Mouse (Mus musculus) liver, adult 2 months (tissue): ENCODE results near the gene Atp7b. TPM values are rescaled to one million over a fixed set of nuclear protein-coding genes. Genes with fewer than 3 reads are reported as not detected.

Source experiments
- DNase-seq: peaks from one replicate; pipeline ENCODE4 v3.0.0-alpha.2; 2011; ENCODE audit warnings: low read depth, low spot score; ENCODE audit errors: extremely low read depth
- H3K27ac ChIP-seq: fragments of 200-500 bp; replicated peaks from 2 replicates; pipeline ENCODE4 v1.5.1; 2012; ENCODE audit warnings: low read depth, mild to moderate bottlenecking, control low read depth, inconsistent platforms, low read length; ENCODE audit not compliant: insufficient read depth
- H3K27me3 ChIP-seq: fragments of 200-500 bp; 2 replicates; pipeline ENCODE4 v1.6.1; 2012; ENCODE audit warnings: mild to moderate bottlenecking, moderate library complexity, low read length, inconsistent platforms; ENCODE audit not compliant: control insufficient read depth, insufficient read depth
- H3K36me3 ChIP-seq: fragments of 200-500 bp; 2 replicates; pipeline ENCODE4 v1.6.1; 2012; ENCODE audit warnings: low read length, inconsistent platforms; ENCODE audit not compliant: control insufficient read depth, insufficient read depth
- H3K4me1 ChIP-seq: fragments of 200-500 bp; 2 replicates; pipeline ENCODE4 v1.6.1; 2011; ENCODE audit warnings: low read length; ENCODE audit not compliant: control insufficient read depth, insufficient read depth
- H3K4me3 ChIP-seq: fragments of 200-500 bp; 2 replicates; pipeline ENCODE4 v1.5.1; 2011; ENCODE audit warnings: low read depth, mild to moderate bottlenecking, control low read depth, low read length, moderate library complexity; ENCODE audit not compliant: insufficient read depth
- H3K79me2 ChIP-seq: fragments of 200-500 bp; 2 replicates; pipeline ENCODE4 v1.6.1; 2012; ENCODE audit warnings: inconsistent platforms, mild to moderate bottlenecking, low read length, moderate library complexity; ENCODE audit not compliant: control insufficient read depth, insufficient read depth
- H3K9ac ChIP-seq: fragments of 200-500 bp; 2 replicates; pipeline ENCODE4 v1.6.1; 2012; ENCODE audit warnings: low read depth, mild to moderate bottlenecking, control low read depth, inconsistent platforms, low read length
- CTCF ChIP-seq: fragments of 200-500 bp; IDR thresholded peaks from 2 replicates; pipeline ENCODE4 v1.5.1; 2011; ENCODE audit warnings: low read depth, low read length, control low read depth
- POLR2A ChIP-seq: fragments of 200-500 bp; IDR thresholded peaks from 2 replicates; pipeline ENCODE4 v1.6.1; 2011; ENCODE audit warnings: low read length, control low read depth; ENCODE audit not compliant: insufficient read depth; ENCODE audit errors: extremely low read depth
- WGBS: fragments of 180-500 bp; shearing (Covaris S2); methylation state at CpG from one replicate; pipeline ENCODE4 v1.1.7; 2018; 5-methylcytosine and 5-hydroxymethylcytosine counted together
- polyA plus RNA-seq: library from polyadenylated mRNA; depleted of rRNA; stranded (reverse); fragments of >200 nt; gene quantifications from 2 replicates; pipeline ENCODE4 v1.2.3, GENCODE M21; 2012
- total RNA-seq: library from RNA; depleted of rRNA; stranded (reverse); fragments of >200 nt; gene quantifications from 2 replicates; pipeline ENCODE4 v1.2.3, GENCODE M21; 2014

The Atp7b gene
- total and polyA plus RNA-seq, 2 experiments, result 9.8 to 12.5 TPM

- Histone ChIP-seq H3K27ac (peak overlapping the region; percentile 30), H3K27me3 (no peaks in the 10 kb centered on the region), H3K36me3 (no peaks in the 10 kb centered on the region), H3K4me3 (peak overlapping the region; percentile 38), H3K4me1 (peaks cover 24% of the 10 kb centered on the region), H3K79me2 (peaks cover 21% of the 10 kb centered on the region; the same call in 1 of the 2 replicates), H3K9ac (peak overlapping the region; percentile 45)
- WGBS, result 3% methylated on average over 15 of the region's 15 CpGs
- TF ChIP-seq POLR2A, result no peak
- no peak for TF ChIP-seq CTCF
- peak; percentile 70 for DNase-seq
Observed at GRCm38 (mm10) chr8:22039468-22040152, 20.5 kb downstream of the Atp7b start.

- peaks cover 22% of the 10 kb centered on the region for H3K4me1 ChIP-seq
- H3K9ac ChIP-seq, result no peak overlapping the region
- peak; percentile 99 for DNase-seq
- H3K79me2 ChIP-seq, result peaks cover 21% of the 10 kb centered on the region; the same call in 1 of the 2 replicates
- H3K4me3 ChIP-seq, result no peak overlapping the region
- TF ChIP-seq POLR2A, result no peak
- TF ChIP-seq CTCF, result no peak
- no peaks in the 10 kb centered on the region for H3K27me3 ChIP-seq
- H3K27ac ChIP-seq, result peak overlapping the region; percentile 76
- no peaks in the 10 kb centered on the region for H3K36me3 ChIP-seq
- WGBS, result 19% methylated on average over 7 of the region's 7 CpGs
Observed at GRCm38 (mm10) chr8:22037022-22037421, 23.1 kb downstream of the Atp7b start.

- no peak for TF ChIP-seq POLR2A
- TF ChIP-seq CTCF, result no peak
- Histone ChIP-seq H3K36me3 (no peaks in the 10 kb centered on the region), H3K4me1 (peaks cover 20% of the 10 kb centered on the region), H3K4me3 (no peak overlapping the region), H3K27me3 (no peaks in the 10 kb centered on the region), H3K9ac (no peak overlapping the region), H3K79me2 (peaks cover 20% of the 10 kb centered on the region; the same call in 1 of the 2 replicates), H3K27ac (peak overlapping the region; percentile 67)
- WGBS, result 53% methylated on average over 9 of the region's 9 CpGs
- peak; percentile 74 for DNase-seq
Observed at GRCm38 (mm10) chr8:22036137-22036536, 24.0 kb downstream of the Atp7b start.

- 88% methylated on average over 3 of the region's 3 CpGs for WGBS
- no peak for DNase-seq
- Histone ChIP-seq H3K4me3 (no peak overlapping the region), H3K9ac (no peak overlapping the region), H3K4me1 (peaks cover under 1% of the 10 kb centered on the region; the same call in 1 of the 2 replicates), H3K27me3 (no peaks in the 10 kb centered on the region), H3K36me3 (no peaks in the 10 kb centered on the region; the same call in 1 of the 2 replicates), H3K27ac (no peak overlapping the region), H3K79me2 (peaks cover 21% of the 10 kb centered on the region; the same call in 1 of the 2 replicates)
- no peak for TF ChIP-seq CTCF
Observed at GRCm38 (mm10) chr8:22030990-22031389, 29.1 kb downstream of the Atp7b start.

GRCm38 (mm10) chr8:22028973-22029372 lies 31.1 kb downstream of the Atp7b start:
- H3K4me1 ChIP-seq, result no peaks in the 10 kb centered on the region
- no peaks in the 10 kb centered on the region; the same call in 1 of the 2 replicates for H3K36me3 ChIP-seq
- no peaks in the 10 kb centered on the region for H3K27me3 ChIP-seq
- no peak overlapping the region for H3K9ac ChIP-seq
- 82% methylated on average over 3 of the region's 3 CpGs for WGBS
- H3K4me3 ChIP-seq, result no peak overlapping the region
- TF ChIP-seq POLR2A (no peak), CTCF (peak; percentile 63)
- no peak overlapping the region for H3K27ac ChIP-seq
- H3K79me2 ChIP-seq, result peaks cover 12% of the 10 kb centered on the region; the same call in 1 of the 2 replicates
- DNase-seq, result peak; percentile 34

- DNase-seq, result no peak
- H3K9ac ChIP-seq, result no peak overlapping the region
- H3K79me2 ChIP-seq, result peaks cover 6% of the 10 kb centered on the region; the same call in 1 of the 2 replicates
- no peak for TF ChIP-seq CTCF
- no peak for TF ChIP-seq POLR2A
- H3K36me3 ChIP-seq, result no peaks in the 10 kb centered on the region; the same call in 1 of the 2 replicates
- H3K27ac ChIP-seq, result no peak overlapping the region
- H3K4me1 ChIP-seq, result no peaks in the 10 kb centered on the region
- 64% methylated on average over 4 of the region's 4 CpGs for WGBS
- H3K4me3 ChIP-seq, result no peak overlapping the region
- H3K27me3 ChIP-seq, result no peaks in the 10 kb centered on the region
Observed at GRCm38 (mm10) chr8:22025241-22025640, 34.9 kb downstream of the Atp7b start.
